Mouse (Mus musculus) right cerebral cortex, postnatal 25 days (tissue): ENCODE data around the gene Glmp.
"Not testable (repeated sequence)": the region's sequence is repeated elsewhere in the genome, so short reads cannot be mapped to it uniquely, and the experiment has no call there.

Experiments
- DNase-seq: peaks from one replicate; pipeline ENCODE4 v3.0.0; 2022

Gene Glmp

DNA sequence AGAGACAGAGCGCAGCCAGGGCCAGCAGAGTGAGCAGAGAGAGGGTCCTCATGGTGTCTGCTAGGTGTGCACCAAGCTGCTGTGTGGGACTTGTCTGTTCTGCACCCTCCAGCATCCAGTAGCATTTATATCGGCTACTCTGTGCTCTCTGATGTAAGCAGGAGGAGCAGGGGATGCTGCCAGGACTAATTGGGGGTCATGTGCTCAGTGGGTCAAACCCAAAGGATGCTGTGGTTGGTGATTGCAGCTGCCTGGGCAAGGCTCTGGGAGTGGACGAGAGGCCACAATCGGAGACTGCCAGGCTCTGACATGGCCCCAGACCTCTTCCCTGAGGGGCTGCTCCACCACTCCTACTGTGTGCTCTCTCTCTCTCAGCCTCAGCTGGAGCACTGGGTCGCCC is 53.8 kb downstream of the Glmp start, which contains the start of gene Bglap2:
Gene Bglap2, minus strand, starts transcription at position 101 of the 400 bp plus-strand sequence.
- not testable (repeated sequence) for DNase-seq
